Mouse (Mus musculus) brain, embryonic 18.5 days (tissue): ENCODE results near the gene Hdac7.

Experiments used
- DNase-seq: peaks from one replicate; pipeline ENCODE4 v3.0.0-alpha.2; 2012; ENCODE audit warnings: low read depth, low spot score

Hdac7 gene

DNA sequence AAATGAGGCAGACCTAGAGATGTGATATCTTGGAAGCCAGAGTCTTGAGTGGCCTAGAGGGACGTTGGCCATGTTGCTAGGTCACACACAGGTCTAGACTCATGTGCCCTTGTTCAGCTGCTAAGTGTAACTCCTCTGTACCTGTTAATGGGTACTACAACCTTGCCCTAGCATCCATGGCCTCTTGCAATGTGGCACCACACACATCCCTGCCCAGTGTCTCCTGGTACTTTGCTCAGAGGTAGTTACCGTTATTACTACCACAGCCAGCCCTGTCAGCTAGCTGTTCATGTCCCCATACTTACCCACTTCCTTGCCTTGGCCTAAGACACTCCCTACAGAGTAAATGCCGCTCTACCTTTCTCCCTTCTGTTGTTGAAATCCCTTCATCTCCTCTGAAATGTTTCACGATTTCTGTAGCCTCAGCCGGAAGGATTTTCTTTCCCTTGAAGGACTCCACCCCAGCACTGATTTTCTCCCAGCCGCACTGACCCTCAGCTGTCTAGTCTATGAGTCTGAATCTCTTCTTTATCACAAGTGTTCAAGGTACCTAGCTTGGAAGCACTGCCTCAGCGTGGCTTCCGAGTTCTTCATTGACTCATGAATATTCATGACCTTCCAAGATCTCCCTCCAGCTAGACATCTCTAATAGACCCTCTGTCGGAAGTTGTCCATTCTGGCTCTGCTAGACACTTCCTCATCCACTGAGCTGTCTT, 11.4 kb downstream of the Hdac7 start:
- no peak for DNase-seq

DNA sequence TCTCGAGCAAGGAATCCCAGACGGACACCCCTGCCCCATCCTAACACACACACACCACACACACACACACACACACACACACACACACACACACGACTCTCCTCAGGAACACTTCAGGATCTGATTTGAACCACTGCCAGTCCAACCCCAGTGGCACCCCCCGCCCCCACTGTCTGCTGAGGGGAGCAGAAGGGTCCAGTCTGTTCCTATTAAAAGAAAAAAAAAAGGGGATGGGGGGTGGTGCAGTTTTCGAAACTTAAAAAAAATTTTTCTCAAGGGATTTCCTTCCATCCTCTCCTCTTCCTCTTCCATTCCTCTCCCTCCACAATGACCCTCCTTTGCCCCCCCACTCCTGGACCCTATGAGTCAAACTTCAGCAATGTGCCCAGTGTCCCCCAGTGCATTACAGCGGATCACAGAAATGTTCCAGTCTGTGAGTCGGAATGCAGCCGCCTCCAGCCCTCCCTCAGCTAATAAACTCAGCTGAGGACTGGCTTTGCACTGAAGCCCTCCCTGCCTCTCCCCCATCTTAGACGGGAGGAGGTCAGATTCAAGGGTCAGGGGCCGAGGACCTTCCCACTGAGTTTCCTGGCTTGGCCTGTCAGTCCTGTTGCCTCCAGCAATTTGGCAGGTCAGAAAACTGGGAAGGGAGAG, 12.2 kb downstream of the Hdac7 start:
- no peak for DNase-seq

DNA sequence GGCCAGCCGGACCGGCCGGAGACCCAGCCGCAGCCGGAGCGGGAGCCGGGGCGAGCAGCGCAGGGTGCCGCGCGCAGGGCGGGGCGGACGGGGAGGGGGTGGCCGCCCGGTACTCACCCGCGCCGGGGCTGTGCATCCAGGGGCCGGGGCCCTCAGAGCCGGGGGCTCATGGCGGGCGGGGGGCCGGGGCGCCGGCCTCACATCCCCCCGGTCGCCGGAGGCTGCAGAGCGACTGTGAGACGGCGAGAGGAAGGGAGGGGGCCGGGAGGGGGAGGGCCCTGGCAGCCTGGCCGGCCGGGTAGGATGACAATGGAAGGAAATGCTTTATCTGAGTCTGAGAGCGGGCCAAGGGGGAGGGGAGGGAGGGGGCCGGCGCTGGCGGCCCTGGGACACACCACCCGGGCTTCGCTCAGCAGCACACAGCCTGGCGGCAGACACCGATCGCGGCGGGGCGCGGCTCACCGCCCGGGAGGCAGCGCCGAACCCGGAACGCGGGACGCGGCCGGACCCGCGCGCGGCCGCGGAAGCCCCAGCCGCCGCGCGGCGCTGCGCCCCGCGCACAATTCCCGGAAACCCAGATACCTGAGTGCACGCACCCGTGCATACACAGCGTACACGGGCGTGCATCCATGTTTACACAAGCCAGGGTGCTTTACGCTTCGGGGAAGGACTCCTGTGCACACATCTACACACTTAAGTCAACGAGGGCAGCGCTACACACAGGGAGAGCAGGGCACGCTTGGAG, 12.9 kb downstream of the Hdac7 start:
- peak; percentile 51 for DNase-seq

DNA sequence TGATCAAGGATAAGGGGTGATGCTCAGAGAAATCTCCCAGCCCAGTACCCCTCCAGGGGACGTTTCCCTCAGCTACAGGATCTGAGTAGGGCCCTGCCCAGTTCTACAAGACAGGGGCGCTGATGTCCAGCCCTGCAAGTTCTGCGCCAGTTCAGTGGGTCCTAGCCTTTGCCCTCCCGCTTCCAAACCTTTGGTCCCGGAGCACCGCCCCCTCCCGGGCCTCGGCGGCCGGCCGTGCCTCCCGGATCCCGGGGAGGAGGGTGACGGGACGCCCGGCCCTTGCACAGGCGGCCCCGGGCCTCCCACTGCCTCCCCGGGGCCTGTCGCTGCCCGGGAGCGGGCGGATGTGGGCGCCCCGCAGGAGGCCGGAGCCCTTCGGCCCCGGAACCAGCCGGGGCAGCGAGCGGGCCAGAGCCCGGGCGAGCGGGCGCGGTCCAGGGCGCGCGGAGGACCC, 13.5 kb downstream of the Hdac7 start:
- DNase-seq: no peak

DNA sequence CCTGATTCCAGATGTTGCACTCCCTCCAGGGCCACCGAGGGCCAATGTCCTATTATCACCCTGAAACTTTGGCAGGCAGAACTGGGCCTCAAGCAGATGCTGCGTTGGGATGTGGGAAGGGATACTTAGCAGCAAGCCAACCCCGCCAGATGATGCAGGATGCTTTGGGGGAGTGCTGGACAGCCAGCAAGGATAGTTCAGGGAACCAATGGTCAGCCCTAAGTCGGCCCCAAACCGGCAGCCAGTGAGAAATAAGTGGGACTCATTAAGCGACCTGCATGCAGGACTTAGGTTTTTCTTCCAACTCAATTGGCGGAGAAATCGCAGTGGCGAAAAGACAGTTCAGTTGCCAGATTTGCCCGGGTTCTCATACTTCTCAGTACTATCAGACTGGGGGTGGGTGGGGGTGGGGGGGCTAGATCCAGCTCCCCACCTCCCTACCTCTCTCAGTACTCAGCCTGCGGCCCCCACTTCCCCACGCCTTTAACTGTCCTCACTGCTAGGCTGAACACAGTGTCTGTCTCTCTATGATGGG, 14.0 kb downstream of the Hdac7 start:
- no peak for DNase-seq

DNA sequence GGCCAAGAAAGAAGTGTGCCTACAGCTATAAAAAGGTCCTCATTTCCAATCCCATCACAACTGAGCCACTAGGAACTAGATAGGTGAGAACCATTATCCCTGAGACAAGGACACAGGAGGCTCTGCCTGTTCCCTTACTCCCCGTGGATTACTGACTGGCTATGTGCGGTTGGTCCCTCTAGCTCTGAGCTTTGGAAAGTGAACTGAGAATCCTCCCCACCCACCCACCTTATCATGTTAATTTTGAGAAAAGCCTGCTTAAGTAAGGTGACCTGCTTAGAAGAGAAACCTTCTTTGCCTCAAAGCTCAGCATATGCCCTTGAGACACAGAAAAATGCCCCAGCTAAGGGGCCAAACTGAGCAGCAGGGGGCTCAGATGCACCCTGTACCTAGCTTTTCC, 14.9 kb downstream of the Hdac7 start:
- DNase-seq: no peak

DNA sequence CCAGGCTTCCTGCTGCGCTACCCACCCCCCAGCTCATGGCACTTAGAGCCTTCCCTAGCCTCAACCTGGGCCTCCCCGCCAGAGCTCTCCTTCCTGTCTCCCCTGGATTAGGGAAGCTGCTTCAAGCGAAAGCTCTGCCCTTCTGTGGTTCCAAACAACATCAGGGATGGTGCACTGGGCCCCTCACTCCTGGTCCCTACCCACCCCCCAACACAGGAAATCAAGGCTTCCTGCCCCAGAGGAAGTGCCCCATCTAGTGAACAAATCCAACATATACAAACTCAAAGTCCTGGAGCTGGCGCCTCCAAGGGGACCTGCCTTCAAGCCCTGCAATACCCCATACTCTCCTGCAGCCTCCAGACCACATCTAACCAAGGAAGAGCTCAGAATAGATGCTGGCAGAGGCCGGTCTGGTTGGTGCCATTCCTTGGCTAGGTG, 15.4 kb downstream of the Hdac7 start:
- DNase-seq: no peak

DNA sequence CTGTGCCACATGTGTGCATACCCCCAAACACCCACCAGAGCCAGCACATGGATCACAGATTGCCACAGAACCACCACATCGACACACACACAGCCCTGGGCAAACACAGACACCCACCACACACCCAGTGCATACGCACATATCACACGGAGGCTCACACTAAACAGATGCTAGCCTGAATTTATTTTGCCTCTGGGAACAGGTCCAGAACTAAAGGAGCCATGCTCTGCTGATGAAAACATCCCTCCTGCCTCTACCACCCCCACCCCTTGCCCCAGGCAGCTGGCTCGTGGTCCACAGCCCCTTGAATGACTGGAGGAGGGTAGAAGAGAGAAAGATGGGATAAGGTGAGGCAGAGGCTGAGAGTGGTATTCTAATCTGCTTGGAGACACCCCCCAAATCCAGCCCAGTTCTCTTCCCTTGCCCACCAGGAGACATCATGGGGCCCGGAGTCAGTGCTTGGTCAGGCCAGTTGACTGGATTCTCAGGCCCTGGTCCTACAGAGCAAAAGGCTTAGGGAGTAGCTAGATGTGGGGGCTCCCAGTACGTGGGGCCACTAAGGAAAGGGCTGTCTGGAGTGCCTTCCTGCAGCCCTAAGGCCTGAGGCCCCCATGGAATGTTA, 16.0 kb downstream of the Hdac7 start:
- no peak for DNase-seq

DNA sequence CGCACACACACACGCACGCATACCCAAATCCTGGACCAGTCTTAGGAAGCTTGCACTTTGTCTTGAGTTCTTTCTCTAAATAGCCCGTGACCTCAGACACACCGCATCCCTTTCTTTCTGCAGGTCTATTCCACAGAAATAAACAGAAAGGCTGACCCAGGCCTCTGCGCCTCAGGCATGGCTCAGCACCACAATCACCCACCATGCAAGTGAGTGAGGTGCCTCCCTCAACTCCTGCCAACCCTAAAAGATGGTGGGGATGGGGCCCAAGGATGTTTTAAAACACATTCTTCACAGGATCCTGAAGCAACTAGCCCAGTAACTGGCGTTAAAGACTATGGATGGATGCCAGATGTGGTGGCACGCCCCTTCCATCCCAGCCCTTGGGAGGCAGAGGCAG, 16.9 kb downstream of the Hdac7 start:
- DNase-seq: no peak

DNA sequence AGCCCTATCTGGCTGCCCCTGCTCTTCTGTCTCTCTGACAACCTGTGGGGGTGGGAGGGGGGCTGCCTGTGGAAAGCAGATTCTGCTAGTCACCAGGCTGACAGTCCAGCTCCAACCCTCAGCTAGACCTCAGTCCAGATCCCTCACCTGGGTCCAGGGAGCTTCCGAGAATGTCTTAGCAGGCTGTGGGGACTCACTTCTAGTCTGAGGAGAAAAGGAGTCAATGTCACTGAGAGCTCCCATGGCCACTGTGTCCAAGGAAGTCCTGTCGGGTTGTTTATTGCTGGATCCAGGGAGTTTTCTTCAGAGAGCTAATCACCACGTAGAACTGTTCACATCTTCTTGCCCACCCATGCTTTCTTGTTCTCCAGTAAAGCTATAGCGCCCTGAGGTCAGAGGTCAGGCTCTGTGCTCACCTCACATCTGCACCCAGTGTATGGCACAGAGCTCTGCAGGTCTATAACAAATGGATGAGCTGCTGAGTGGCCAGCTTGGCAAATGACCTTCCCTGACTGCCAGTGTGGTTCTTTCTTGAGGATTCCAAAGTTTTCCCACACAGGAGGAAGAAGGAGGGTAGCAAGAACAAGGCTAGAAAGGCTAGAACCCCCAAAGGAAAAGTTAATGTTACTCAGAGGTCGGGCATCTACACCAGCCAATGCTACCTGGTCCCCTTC, 17.6 kb downstream of the Hdac7 start:
- no peak for DNase-seq

DNA sequence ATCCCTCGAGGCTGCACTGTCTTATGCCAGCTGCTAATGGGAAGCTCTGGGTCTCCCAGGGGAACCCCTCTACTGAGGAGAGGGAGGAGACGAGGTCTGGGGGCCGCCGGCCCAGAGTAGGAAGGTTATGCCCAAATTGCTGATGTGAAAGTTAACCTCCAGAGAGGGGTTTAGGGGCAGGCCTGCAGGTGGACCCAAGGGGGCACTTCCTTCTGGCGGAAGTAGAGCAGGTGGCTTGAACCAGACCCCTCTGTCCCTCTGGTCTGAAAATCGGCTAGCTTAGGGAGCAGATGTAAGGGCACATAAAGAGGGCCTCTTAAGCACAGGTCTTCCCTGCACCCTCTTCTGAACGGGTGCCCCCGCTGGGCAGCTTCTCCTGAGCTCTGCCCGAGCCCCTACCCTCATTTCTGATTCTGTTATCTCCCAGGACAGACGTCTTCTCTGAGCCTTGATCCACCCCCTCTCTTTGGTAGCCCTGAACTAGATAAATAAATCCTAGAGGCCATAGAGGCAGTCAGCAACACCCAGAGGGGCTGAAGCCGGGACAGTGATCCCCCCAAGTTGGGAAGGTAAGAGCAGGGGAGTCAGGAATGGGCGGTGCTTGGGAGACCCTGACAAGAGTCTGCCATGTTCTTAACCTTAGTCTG, 18.2 kb downstream of the Hdac7 start:
- DNase-seq: no peak

DNA sequence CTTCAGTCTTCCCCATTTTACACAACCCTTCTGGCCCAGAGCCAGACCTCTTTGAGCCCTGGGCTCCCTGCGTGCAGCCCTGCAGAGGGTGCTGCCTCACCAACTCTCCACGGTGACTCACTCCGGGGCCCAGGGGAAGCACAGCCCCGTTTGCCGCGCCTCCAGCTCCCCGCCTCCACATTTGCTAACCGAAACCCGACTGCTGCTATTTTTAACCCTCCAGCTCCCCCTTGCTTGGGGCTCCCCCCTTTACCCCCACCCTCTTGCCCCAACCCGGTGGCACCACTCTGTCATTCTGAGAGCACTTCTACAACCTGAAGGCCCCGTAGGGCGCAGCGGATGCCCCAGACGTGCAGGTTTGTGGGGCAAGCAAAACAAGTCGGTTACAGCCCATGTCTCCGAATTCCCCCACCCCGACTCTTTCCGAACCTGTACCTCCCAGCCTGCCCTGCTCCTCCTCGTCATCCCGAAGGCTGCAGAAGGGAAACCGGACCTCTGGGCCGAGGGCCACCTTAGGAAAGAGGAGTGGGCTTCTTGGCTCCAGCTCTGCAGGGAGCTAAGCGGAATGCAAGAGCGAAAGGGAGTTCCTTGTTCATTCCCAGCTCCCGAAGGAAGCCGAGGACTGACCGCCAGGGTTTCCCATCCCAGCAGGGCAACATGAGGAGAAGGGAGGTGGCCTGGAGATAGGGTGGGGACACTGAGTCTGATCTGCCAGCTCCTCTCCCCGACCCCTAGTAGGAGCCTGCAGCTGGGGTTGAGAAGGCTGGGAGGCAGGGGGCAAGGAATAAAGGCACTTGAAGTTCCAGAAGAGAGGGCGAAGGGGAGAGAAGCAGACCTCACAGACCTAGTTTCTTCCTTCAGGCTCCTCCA, 19.0 kb downstream of the Hdac7 start:
- no peak for DNase-seq

DNA sequence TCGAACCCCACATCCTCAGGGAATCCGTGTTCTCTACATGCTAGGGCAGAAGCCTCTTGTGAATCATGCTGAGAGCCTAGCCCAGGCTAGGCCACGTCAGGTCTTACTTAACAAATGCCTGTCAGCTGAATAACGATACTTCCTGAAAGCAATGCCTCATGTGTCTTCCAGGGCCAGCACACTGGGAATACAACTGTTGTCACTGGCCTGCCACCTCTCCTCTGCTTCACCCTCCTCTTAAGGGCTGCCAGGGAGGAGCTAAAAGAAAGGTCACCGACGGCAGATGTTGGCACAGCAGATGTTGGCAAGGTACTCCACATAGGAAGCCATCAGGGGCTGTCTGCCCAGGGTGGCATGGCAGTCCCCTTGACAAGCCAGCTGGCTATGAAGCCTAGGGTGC, 20.3 kb downstream of the Hdac7 start:
- no peak for DNase-seq

DNA sequence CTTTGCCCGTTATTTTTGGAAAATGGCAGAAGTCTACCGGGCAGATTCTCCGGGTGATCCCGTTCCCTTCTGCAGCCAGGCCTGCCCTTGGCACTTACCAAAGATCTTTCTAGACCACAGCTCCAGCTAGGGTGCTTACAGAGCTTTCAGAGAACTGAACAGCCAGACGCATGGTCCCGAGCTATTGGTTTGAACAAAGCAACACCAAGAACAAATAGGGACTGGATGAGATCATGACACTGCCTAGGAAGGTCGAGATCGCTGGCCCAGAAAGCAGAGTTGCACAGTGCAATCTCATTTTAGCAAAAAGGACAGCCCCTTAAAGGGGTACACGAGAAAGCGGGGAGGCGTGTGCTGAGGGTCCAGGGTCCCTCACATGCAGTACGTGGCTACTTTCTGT, 20.8 kb downstream of the Hdac7 start:
- no peak for DNase-seq

DNA sequence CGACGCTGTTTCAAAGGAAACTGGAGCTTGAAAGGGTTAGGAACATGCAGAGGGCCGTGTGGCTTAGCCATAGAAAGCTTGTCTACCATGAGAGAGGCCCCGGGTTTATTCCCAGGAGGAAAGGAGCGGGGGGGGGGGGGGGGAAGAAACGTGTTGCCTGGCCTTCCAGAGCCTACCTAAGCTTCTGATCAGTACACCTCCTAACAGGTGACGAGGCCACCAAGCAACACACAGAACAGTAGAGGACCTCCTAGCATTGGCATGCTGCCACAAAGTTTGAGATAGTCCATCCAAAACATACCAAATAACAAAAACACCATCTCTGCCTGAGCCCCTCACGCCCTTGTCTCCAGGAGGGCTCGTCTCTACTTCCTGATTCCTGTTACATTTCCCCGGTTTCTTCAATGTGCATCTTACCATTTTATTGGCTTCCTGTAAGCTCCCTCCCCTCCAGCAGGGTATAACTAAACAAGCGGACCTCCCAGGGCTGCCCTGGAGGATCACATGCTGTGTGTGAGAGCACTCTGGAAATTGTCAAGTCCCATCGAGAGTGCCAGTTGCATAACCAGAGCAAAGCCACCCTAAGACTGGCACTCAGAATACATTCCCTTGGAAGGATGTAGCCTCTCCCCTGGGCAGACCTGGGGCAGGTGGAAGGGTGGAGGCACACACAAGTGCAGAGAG, 21.6 kb downstream of the Hdac7 start:
- DNase-seq: no peak

DNA sequence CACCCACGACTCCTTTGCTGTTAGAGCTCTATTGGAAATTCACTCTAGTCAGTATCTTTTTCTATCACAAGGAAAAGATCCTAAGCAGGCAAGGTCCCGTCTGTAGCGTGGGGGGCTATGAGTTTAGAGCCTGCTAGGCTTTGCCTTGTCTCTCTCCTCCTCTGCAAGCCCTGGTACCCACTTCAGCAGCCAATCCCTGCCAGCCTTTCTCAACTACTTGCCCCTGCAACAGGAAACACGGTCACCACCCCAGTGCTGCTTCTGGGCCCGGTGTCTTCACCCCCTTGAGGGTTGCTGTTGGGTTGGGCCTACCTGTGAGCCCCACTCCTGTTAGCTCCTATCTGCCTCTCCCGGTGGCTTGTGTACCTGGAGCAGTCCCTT, 22.3 kb downstream of the Hdac7 start:
- no peak for DNase-seq

DNA sequence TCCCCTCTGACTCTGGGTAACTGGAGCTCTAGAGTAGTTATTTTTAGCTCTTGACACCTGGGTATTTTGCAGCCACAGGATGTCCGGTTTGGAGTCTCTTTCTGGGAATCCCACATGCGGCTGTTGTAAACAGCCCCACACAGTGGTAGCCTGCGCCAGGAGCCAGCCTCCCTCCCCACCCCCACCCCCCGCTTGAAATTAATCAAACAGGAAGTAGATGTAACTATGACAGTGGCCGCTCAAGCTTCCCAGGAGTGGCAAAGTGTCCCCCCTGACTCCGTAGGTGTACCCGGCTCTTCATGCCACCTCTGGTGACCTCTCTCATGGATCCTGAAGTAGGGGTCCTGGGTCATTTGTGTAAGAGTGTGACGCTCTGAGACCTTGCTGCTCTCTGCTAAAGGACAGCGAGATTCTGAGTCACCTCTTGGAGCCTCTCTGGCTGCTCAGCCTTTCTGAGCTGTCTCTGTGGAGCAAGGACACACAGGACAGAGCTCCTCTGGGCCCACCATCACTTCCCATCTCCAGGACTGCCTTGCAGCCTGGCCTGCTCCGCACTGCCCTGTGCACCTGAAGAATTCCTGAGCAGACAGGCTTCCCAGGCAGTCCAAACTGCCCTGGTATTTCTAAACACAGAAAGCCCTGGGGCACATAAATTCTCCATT, 22.9 kb downstream of the Hdac7 start:
- no peak for DNase-seq

DNA sequence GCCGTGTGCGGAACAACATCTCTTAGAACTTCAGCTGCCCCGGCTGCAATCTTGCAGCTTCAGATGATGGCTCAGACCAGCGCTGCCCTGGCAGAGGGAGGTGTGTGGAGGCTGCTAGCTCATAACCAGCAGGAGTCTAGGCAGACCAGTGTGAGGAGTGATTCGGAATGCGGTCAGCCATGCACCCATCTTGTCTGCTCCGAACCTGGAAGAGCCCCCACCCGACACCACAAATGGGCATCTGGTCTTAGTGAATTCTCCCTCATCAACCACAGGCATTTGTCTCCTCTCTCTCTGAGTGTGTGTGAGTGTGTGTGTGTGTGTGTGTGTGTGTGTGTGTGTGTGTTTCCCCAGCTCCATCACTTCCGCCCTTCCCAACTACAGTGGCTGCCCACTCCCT, 24.4 kb downstream of the Hdac7 start:
- no peak for DNase-seq
